Mouse (Mus musculus) WW6 (cell line): ENCODE results near the gene Prl2c5.
"Not testable (repeated sequence)": the region's sequence is repeated elsewhere in the genome, so short reads cannot be mapped to it uniquely, and the experiment has no call there.

Experiments
- DNase-seq: peaks from one replicate; pipeline ENCODE4 v3.0.0-alpha.2; 2013; ENCODE audit warnings: low read depth, low spot score

The Prl2c5 gene

DNA sequence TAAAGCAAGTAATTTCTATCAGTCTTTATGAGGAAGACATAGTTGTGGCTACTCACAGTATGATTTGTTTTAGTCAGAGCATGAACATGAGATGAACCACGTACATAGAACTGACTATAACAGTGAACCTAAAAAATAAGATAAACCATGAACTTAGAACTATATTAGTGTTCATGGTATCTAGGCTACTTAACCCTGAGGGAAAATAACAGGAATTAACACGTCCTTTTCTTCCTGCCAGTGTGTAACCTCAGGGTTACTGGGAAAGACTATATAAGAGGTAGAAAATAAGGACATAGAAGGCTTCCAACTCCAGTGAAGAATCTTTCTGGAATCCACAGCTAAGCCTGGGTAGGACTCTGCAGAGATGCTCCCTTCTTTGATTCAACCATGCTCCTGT, at the start of gene Prl2c5:
Prl2c5 (plus strand) TSS at position 301 of the 400 bp plus-strand sequence.
- DNase-seq, result not testable (repeated sequence)

DNA sequence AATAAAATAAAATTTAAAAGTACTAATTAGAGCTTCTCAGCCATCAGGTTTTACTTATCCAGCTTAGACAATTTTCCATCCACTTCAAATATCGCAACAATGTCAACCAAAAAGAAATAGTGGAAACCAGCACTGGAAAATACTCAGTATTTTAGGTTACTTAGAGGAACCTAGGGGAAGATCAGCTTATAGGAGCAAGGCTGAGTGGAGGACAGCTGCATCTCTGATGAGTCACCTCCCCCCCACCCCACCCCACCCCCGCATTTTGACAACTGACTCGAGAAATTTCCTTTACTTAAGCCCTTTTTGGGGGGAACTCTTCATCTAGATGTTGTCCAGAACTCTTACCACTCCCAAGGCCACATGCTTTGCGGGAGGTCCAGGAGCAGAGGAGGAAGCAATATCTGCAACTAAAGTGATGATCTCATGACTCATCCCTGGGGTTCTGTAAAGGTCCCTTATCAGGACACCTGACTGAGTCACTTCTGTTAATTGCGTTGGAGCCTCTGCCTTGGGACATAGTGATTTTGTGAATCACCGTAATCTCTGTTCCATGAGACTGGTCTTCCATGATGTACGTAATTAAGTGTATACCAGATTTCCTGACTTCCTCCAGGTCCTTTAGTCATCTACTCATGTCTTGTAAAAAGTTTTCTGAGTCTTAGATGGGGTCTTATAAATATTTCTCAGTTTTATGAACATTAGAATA, 19.6 kb upstream of the Prl2c5 start:
- DNase-seq, result not testable (repeated sequence)

DNA sequence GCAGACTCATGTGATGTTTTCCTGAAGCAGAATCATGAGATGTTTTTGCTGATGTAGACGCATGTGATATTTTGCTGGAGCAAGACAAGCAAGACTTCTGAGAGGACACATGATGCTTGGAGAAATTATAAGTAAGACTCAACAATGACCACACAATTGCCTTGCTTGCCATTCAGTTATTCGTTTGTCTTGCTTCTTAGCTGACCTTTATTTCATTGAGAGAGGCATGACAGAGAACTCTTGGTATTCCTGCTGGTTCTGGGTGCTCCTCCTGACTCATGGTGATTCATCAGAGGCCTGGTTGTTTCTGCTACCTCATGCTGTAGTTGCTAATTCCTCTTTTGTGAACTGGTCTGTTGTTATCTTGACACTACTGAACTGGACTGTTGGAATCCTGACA, 13.9 kb upstream of the Prl2c5 start:
- not testable (repeated sequence) for DNase-seq

DNA sequence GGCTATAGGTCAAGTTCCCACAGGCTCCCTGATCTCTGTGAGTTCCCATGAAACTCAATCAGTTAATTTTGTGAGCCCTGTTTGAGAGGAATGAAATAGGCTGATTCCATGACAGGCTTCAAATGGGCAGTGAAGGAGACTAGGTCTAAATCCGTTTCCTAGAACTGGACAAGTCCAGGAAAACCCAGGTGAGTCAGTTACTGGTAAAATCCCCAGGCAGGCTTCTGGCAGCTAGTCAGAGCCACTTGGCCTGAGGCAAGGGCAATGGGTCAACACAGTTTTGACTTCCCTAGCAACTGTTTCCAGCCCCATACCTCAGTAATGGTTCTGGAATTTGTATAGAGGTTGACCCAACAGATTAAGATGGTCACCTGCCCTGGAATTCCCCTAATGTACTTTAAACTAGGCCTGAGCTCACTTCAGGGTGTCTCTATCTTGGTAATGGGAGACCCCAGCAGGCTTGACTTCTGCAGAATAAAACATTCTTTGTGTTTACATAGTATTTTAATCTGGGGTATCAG, 8.8 kb upstream of the Prl2c5 start:
- DNase-seq, result not testable (repeated sequence)

DNA sequence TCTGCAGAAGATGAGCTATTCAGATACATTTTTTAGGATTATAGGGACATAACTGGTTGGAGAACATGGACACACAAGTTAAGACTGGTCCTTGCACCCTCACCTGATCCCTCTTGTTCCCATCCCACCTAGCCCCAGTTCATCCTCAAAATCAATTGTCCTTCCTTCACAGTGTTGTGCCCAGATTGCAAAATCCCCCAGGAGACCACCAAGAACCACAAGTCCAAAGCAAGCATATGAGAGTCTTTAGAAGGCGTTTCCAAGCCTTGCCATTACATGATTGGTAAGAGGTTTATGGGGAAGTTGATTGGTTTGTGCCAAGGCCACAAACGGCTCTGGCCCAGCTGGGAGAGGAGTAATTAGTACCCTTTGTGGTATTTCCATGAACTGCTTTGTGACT, 6.8 kb upstream of the Prl2c5 start:
- not testable (repeated sequence) for DNase-seq

DNA sequence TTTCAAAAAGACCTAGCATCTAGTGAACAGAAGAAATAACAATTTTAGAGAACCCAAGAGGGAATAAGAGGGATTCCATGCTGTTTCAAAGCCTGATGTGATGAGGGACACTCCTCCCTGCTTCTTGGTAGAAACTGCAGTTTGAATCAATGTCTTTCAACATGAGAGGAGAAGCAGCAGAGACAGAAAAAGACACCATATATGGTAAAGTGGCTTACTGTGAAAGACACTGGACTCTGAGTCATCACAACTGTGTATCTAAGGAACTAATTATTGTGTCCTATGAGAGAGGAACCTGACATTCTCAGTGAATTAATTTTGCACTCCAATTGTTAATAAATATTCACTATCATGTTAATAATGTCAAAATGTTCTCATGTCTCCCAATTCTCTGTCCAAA, 28.7 kb downstream of the Prl2c5 start:
- DNase-seq, result not testable (repeated sequence)

DNA sequence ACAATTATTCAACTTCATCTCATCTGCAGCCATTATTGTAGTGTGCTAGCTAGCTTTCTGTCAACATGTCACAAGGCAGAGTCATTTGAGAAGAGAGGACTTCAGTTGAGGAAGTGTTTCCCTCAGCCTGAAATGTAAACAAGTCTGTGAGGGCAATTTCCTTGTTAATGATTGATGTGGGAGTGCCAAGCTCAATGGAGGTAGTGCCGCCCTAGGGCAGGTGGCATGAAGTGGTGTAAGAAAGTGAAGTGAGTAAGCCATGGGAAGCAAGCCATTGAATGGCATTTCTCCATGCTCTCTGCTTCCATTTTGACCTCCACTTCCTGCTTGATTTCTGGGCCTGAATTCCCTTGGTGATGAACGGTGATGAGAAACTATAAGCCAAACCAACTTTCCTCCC, 33.8 kb downstream of the Prl2c5 start:
- DNase-seq, result not testable (repeated sequence)

DNA sequence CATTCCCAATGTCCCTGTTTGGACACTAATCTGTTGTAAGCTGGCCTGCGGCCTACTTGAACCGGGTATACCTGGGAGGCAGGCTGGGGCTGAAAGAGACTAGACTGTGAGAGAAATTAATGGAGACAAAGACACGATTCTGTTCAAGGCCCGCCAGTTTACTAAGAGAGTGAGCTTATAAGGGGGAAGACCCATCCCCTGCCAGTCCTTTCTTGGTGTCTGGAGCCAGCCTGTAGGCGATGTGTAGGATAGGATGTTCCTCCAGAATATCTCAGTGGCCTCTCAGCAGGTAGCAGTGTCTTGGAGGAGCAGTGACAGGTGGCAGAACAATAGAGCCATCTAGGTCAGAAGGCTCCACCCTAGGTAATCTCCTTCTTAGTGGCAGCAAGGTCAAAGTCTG, 37.7 kb downstream of the Prl2c5 start:
- DNase-seq, result not testable (repeated sequence)

DNA sequence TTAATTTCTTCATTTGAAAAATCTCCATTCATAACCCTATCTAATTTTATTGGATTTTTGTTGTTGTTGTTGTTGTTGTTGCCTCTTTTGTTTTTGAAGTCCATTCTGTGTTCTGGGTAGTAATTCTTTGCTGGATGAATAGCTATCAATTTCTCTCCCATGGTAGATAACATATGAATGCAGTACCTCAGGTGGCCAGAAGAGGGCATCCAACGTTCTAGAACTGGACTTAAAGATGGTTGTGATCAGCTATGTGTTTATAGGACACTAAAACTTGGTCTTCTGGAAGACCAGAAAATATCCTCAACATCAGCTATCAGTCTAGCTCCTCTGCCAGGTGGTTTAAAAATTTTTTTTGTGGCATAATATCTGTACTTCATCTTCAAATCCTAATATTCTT, 54.9 kb downstream of the Prl2c5 start:
- not testable (repeated sequence) for DNase-seq
